Mouse (Mus musculus): Measurements from ENCODE around the gene 1700092M07Rik. TPM values are rescaled to one million over a fixed set of nuclear protein-coding genes. Genes with fewer than 3 reads are reported as not detected.

1700092M07Rik gene
- polyA plus RNA-seq, 2 experiments = 0.63 to 0.65 TPM

DNA sequence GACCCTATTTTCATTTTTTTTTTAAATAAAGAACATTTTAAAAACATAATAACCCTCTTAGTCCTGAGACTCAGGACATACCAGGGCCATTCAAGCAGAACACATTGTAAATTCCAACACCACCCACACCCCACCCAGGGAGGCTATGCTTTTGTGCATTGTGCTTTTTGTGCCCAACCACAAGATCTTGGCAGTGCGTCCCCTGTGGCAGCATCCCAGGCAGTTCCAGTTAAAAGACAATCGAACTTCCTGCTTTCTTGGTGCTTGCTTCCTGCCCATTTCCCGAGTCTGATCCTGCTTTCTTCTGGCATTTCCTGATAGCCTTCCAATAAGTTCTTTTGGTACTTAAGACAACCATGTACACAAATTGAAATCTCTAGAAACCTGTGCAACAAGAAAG is 38.1 kb upstream of the 1700092M07Rik start:
- ATAC-seq (ENCODE audit: insufficient read depth) (no peak), DNase-seq (ENCODE audit: low read depth in 3 of 3, low spot score in 3 of 3) (no peak)
- H3K9ac ChIP-seq (replicated peaks) = no peak overlapping the region
- WGBS (ENCODE audit: insufficient replicate concordance) = 20% methylated on average over 3 of the region's 3 CpGs
- 0 out of 2 replicates have a peak, but pooled peaks have one; percentile 9 for TF ChIP-seq CTCF (IDR thresholded peaks at IDR 0.05; ENCODE audit: low read depth)
- no peak for TF ChIP-seq EP300 (IDR thresholded peaks at IDR 0.05; ENCODE audit: low read depth)
- no peaks in the 10 kb centered on the region for H3K9me3 ChIP-seq (ENCODE audit: control insufficient read depth, low read length)
- H3K27me3 ChIP-seq (ENCODE audit: control insufficient read depth, insufficient read depth, low read length) = no peaks in the 10 kb centered on the region
- no peak overlapping the region for H3K4me3 ChIP-seq (ENCODE audit: insufficient read depth in 1 of 2, low read depth in 2 of 2, low read length in 2 of 2)
- no peak overlapping the region for H3K27ac ChIP-seq
- peaks cover 3 to 5% of the 10 kb centered on the region in 2 experiments; a peak in 3 of 4 replicates for H3K4me1 ChIP-seq (replicated peaks; ENCODE audit: control insufficient read depth in 2 of 2, insufficient read depth in 2 of 2, low read length in 1 of 2)
- H3K36me3 ChIP-seq (replicated peaks; ENCODE audit: control insufficient read depth, insufficient read depth, low read depth) = peaks cover 13% of the 10 kb centered on the region
- no peak overlapping the region for H3K4me2 ChIP-seq (ENCODE audit: low read depth)

GRCm38 (mm10) chr19:8703571-8703970 is 36.9 kb upstream of the 1700092M07Rik start:
- Histone ChIP-seq H3K27me3 (ENCODE audit: control insufficient read depth, insufficient read depth, low read length) (no peaks in the 10 kb centered on the region), H3K36me3 (replicated peaks; ENCODE audit: control insufficient read depth, insufficient read depth, low read depth) (peaks cover 24% of the 10 kb centered on the region), H3K4me2 (ENCODE audit: low read depth) (no peak overlapping the region), H3K9me3 (ENCODE audit: control insufficient read depth, low read length) (no peaks in the 10 kb centered on the region), H3K9ac (replicated peaks) (no peak overlapping the region), H3K4me1 (replicated peaks; ENCODE audit: control insufficient read depth in 2 of 2, insufficient read depth in 2 of 2, low read length in 1 of 2) (peaks cover 14% of the 10 kb centered on the region in 2 experiments), H3K27ac (no peak overlapping the region), H3K4me3 (ENCODE audit: insufficient read depth in 1 of 2, low read depth in 2 of 2, low read length in 2 of 2) (no peak overlapping the region)
- DNase-seq (ENCODE audit: low read depth in 3 of 3, low spot score in 3 of 3) (no peak), ATAC-seq (ENCODE audit: insufficient read depth) (no peak)
- no peak for TF ChIP-seq EP300 (IDR thresholded peaks at IDR 0.05; ENCODE audit: low read depth)
- no peak for TF ChIP-seq CTCF (IDR thresholded peaks at IDR 0.05; ENCODE audit: low read depth)
- 73% methylated on average over 3 of the region's 4 CpGs for WGBS (ENCODE audit: insufficient replicate concordance)

DNA sequence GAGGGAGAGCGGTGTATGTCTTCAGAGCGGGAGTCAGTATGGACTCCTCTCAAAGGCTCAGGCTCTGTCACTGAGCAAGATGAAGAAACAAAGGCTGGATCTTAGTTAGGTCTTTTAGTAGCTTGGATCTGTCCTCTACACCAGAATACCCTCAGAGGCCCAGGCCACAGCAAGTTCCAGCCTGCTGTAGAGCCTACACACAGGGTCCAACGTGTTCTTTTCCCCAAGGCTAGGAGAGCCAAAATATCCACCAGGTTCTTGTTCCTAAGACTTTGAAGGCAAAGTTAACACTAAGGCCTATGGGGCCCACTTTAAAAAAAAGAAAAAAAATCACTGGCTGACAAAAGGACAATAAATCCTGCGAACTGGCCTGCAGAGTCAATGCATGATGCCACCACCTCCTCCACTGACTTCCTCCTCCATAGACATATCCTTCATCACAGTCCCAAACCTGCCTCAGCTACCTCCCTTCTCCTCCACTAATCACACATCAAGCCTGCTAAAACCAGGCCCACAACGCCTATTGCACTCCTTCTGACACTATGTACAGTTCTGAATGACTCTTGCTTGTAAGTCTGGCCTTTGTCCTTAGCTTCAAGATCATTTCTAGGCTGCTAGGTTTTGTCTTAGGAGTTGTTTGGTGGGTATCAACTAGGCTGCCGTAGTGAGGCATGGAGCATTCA is 35.4 kb upstream of the 1700092M07Rik start:
- DNase-seq (ENCODE audit: low read depth in 3 of 3, low spot score in 3 of 3) = no peak
- H3K9ac ChIP-seq (replicated peaks) = no peak overlapping the region
- no peak overlapping the region for H3K4me2 ChIP-seq (ENCODE audit: low read depth)
- WGBS (ENCODE audit: insufficient replicate concordance) = 68% methylated on average over 6 of the region's 6 CpGs
- TF ChIP-seq EP300 (IDR thresholded peaks at IDR 0.05; ENCODE audit: low read depth) (no peak), CTCF (IDR thresholded peaks at IDR 0.05; ENCODE audit: low read depth) (no peak)
- no peak for ATAC-seq (ENCODE audit: insufficient read depth)
- no peaks in the 10 kb centered on the region for H3K9me3 ChIP-seq (ENCODE audit: control insufficient read depth, low read length)
- no peak overlapping the region for H3K27ac ChIP-seq
- peaks cover 40% of the 10 kb centered on the region for H3K36me3 ChIP-seq (replicated peaks; ENCODE audit: control insufficient read depth, insufficient read depth, low read depth)
- peaks cover 18 to 21% of the 10 kb centered on the region in 2 experiments for H3K4me1 ChIP-seq (replicated peaks; ENCODE audit: control insufficient read depth in 2 of 2, insufficient read depth in 2 of 2, low read length in 1 of 2)
- no peak overlapping the region for H3K4me3 ChIP-seq (ENCODE audit: insufficient read depth in 1 of 2, low read depth in 2 of 2, low read length in 2 of 2)
- H3K27me3 ChIP-seq (ENCODE audit: control insufficient read depth, insufficient read depth, low read length) = no peaks in the 10 kb centered on the region

DNA sequence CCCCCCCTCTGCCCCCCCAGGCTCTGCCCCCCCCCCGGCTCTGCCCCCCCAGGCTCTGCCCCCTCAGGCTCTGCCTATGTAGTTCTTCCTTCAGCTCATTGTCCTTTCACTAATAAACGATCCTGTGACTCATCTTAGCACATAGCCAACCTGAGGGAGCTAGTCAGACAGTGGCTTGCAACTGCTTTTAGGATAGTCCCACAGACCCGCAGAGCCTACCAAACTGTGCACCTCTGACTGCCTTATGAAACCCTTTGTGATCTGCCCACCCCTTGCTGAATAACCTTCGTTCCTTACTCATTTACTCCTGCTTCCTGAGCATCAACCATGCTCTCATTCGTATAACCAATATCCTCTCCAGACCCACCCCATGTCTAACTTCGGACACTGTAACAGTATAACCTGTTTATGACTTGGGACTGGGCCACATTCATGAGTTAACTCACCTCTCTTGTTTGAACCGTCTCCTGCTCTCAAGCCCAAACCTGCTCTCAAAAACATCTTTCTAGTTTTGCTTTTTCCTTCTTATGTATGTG is 34.3 kb upstream of the 1700092M07Rik start:
- Histone ChIP-seq H3K4me3 (ENCODE audit: insufficient read depth in 1 of 2, low read depth in 2 of 2, low read length in 2 of 2) (no peak overlapping the region), H3K4me1 (replicated peaks; ENCODE audit: control insufficient read depth in 2 of 2, insufficient read depth in 2 of 2, low read length in 1 of 2) (peaks cover 26 to 27% of the 10 kb centered on the region in 2 experiments), H3K27ac (no peak overlapping the region), H3K9me3 (ENCODE audit: control insufficient read depth, low read length) (no peaks in the 10 kb centered on the region), H3K27me3 (ENCODE audit: control insufficient read depth, insufficient read depth, low read length) (no peaks in the 10 kb centered on the region), H3K9ac (replicated peaks) (no peak overlapping the region), H3K4me2 (ENCODE audit: low read depth) (no peak overlapping the region), H3K36me3 (replicated peaks; ENCODE audit: control insufficient read depth, insufficient read depth, low read depth) (peaks cover 50% of the 10 kb centered on the region)
- no peak for DNase-seq (ENCODE audit: low read depth in 3 of 3, low spot score in 3 of 3)
- ATAC-seq (ENCODE audit: insufficient read depth) = no peak
- no peak for TF ChIP-seq CTCF (IDR thresholded peaks at IDR 0.05; ENCODE audit: low read depth)
- no peak for TF ChIP-seq EP300 (IDR thresholded peaks at IDR 0.05; ENCODE audit: low read depth)
- 69% methylated on average over 7 of the region's 7 CpGs for WGBS (ENCODE audit: insufficient replicate concordance)

DNA sequence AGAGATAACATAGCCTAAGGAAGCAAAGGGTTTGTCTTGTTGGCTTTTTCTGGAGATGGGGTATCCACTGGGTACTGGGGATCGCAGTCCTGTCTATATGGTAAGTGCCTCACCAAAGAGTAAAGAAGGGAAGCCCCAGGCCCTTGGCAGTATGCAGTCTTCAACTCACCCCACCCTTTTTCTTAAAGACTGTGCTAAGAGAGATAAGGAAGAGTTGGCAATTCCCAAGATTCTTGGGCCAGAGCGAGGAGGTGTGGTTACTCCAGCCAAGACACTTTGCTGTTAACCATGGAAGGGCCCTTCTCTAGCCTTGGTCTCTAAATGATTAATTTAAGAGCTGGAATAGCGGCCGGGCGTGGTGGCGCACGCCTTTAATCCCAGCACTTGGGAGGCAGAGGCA is 33.6 kb upstream of the 1700092M07Rik start:
- Histone ChIP-seq H3K9ac (replicated peaks) (no peak overlapping the region), H3K27ac (peak overlapping the region; percentile 21; the same call in 1 of the 2 replicates), H3K36me3 (replicated peaks; ENCODE audit: control insufficient read depth, insufficient read depth, low read depth) (peaks cover 58% of the 10 kb centered on the region), H3K4me2 (ENCODE audit: low read depth) (peak overlapping the region; percentile 7; the same call in 1 of the 2 replicates), H3K27me3 (ENCODE audit: control insufficient read depth, insufficient read depth, low read length) (no peaks in the 10 kb centered on the region), H3K4me1 (replicated peaks; ENCODE audit: control insufficient read depth in 2 of 2, insufficient read depth in 2 of 2, low read length in 1 of 2) (peaks cover 32 to 34% of the 10 kb centered on the region in 2 experiments), H3K9me3 (ENCODE audit: control insufficient read depth, low read length) (no peaks in the 10 kb centered on the region), H3K4me3 (ENCODE audit: insufficient read depth in 1 of 2, low read depth in 2 of 2, low read length in 2 of 2) (no peak overlapping the region)
- ATAC-seq (ENCODE audit: insufficient read depth) = peak; percentile 60
- no peak for DNase-seq (ENCODE audit: low read depth in 3 of 3, low spot score in 3 of 3)
- 75% methylated on average over 7 of the region's 7 CpGs for WGBS (ENCODE audit: insufficient replicate concordance)
- TF ChIP-seq EP300 (IDR thresholded peaks at IDR 0.05; ENCODE audit: low read depth) (0 out of 2 replicates have a peak, but pooled peaks have one; percentile 25), CTCF (IDR thresholded peaks at IDR 0.05; ENCODE audit: low read depth) (no peak)

All from liver, embryonic 14.5 days (tissue).